Mouse (Mus musculus): ENCODE measurements around the gene Galnt14. TPM values are rescaled to one million over a fixed set of nuclear protein-coding genes. Genes with fewer than 3 reads are reported as not detected.

The Galnt14 gene
- total RNA-seq, 1 experiment from 2014 or later: not detected

DNA sequence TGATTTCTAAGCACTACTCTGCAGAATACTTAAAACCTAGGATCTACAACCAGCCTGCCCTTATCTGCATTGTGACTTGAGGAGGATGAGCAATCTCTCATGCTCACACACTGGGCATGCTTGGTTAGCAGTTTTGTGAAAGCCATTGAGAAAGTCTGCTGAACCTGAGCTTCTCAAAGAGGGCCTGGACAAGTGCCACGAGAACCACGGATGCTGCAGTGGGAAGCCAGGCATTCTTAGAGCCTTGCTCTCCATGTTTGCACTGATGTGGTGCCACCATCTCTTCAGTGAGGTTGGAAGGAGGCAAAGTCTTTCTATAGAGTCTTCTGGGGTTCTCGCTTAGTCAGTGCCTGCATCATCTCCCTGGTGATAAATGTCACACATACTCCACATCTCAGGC lies 194.7 kb downstream of the Galnt14 start:
- no peak for ATAC-seq (replicated peaks; ENCODE audit: low read depth, poor library complexity, severe bottlenecking)

DNA sequence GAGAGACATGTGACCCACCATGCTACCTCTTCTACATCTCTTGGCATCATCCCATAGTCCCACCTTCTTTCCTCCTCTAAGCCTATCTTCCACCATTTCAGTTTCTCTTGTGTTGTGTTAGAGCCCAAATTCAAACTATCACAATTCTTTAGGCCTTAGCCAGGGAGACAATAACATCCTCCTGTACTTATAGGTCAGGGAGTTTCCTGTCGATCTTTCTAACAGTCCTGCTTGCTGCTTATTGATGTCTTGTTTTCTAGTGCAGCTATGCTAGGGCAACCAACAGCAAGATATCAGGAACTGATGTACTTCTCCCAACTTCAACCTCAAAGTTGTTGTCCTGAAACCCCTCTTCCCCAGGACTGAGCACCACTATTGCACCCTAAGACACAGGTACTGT lies 195.4 kb downstream of the Galnt14 start:
- ATAC-seq (replicated peaks; ENCODE audit: low read depth, poor library complexity, severe bottlenecking): no peak

DNA sequence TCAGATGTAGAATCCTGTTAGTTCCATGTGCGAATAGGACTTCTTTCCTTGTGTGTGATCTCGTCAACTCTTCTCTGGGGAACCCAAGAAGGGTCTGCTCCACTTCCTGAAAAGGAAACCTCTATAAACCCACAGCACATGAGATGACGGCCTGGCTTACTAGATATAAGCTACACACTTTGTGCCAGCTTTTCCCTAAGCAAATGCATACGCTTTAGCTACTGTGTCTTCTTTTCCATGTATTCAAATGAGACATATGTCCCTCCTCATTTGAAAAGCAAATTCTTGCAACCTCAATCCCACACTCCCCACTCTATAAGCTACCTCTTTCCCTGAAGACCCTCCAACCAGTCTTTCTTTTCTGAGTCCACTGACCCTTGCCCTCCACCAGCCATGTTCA lies 196.0 kb downstream of the Galnt14 start:
- ATAC-seq (replicated peaks; ENCODE audit: low read depth, poor library complexity, severe bottlenecking): no peak

DNA sequence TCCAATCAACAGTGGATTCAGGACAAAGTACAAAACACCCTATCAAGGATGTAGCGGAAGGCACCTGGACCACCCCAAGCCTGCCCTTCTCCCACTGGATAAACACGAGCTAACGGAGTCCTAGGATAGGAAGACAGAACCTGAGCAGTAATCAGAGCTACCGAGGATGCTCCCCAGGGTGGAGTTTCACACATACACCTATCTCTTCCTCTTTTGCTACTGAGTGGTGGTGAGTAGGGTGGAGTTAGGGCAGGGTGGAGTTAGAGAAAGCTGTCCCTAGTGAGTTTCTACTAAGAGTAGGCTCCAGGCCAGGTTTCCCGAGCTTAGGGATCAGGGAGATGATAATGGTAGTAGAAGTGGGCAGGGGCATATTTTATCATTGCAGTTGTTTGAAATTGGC lies 197.4 kb downstream of the Galnt14 start:
- ATAC-seq (replicated peaks; ENCODE audit: low read depth, poor library complexity, severe bottlenecking): no peak

DNA sequence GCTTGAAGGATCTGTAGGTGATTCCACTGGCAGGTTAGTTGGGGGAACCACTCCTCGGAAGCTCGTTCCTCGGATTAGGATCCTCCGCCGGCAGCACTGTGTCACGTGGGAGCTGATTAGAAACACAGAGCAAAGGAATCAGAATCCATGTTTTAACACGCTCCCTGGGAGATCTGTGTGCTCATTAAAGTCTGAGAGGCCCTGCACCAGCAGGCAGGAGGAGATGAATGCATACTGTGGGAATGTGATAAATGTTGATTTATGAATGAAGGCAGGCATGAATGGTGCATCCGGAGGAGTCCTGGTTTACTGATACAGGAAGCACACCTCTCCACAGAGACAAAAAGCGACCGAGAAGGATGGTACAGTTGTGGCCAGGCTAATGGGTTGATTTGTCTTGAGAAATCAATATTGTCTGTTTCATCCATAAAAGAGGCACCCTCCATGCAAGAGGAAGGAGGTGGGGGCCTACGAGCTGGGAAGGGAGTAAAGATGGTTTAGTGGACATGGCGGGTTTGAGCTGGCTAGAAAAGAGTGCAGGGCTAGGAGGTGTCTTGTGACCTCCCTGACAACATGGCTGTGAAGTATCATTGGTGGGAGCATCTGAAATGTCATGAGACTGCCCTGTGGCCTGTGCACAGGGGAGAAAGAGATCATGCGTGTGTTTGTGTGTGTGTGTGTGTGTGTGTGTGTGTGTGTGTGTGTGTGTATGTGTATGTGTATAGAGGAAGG lies 202.3 kb downstream of the Galnt14 start:
- ATAC-seq (replicated peaks; ENCODE audit: low read depth, poor library complexity, severe bottlenecking): no peak

DNA sequence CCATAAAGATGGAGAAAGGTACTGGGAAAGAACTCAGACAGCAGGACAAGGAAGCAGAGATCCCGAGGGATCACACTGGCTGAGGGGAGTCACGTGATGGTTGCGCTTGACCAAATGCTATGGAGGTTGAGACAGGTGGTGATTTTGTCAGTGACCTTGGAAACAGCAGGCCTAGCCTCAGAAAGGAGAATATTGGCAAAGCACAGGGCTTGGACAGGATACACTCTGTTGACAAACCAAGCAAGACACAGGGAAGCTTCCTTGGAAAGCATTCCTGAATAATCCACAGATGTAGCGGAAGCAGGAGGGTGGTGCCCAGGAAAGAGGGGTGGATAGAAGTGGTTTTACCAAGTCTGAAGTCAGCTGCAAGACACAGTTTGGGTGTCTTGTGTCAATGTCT lies 206.1 kb downstream of the Galnt14 start:
- ATAC-seq (replicated peaks; ENCODE audit: low read depth, poor library complexity, severe bottlenecking): no peak

DNA sequence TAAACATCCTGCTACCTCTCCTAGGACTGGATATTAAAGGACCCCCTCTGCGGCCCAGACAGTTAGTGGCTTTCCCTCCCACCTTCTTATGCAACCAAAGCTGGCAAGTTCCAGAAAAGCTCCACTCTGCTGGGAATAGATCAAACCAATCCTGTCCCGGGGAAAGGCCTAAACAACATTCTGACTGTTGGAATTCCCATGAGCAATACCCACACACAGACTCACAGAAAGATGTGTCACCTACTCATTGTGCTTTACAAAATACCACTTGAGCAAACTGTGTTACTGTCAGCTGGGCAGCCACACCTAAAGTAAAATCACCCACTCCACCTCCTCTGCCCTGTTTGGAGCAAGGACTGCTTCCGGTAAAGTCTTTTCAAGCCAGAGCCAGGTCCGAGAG lies 207.6 kb downstream of the Galnt14 start:
- ATAC-seq (replicated peaks; ENCODE audit: low read depth, poor library complexity, severe bottlenecking): no peak

DNA sequence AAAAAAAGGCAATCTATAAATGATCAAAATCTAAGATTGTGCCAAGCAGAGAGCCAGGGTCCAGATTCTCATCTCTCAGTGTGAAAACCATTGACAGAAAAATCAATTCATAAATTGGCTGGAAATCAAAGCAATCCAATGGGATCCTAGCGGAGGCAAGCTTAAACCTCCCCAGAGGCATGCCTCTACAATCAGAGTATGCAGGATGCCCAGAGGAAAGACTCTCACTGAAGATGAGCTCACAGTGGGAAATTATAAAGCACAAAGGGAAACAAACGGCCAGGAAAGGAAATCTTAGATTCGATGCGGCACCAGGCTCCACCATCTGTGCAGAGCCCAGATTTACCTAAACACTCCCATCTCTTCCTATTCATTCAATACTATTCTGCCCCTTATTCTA lies 220.7 kb downstream of the Galnt14 start:
- no peak for ATAC-seq (replicated peaks; ENCODE audit: low read depth, poor library complexity, severe bottlenecking)

DNA sequence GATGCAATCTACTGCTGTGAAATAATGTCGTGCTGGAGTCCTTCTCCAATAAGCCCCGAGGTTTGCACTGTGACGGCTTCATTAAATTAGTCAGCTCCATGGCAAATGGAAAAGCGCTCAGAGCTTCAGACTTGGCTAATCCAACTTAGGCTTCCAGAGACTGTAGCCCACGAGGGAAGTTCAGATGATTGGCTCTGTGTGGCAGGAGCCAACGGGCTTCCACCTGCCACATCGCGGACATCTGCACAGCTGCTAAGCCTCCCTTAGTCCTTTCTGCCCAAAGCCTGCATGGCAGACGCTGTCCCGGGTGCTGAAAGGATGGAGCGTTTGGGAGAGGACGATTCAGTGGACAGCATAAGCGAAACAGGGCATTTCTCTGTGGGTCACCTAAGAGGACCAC lies 222.5 kb downstream of the Galnt14 start:
- ATAC-seq (replicated peaks; ENCODE audit: low read depth, poor library complexity, severe bottlenecking): peak; percentile 56

DNA sequence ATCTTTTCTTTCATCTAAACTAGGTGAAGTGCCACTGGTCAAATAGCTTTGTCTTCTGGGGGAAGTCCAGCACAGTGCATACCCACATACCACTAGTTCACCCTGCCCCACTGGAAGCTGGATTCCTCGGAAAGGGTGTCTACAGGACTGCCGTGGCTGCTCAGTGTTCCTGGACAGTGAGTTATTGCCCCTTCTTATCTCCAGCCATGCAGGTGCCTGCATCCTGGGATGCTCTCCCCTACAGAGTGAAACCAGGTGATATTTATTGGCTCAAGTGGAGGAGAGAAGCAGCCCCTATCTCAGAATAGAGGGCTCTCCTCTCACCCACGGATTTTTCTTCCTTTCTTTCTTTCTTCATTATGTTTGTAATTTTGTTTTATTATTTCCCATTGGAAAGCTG lies 222.9 kb downstream of the Galnt14 start:
- ATAC-seq (replicated peaks; ENCODE audit: low read depth, poor library complexity, severe bottlenecking): no peak

DNA sequence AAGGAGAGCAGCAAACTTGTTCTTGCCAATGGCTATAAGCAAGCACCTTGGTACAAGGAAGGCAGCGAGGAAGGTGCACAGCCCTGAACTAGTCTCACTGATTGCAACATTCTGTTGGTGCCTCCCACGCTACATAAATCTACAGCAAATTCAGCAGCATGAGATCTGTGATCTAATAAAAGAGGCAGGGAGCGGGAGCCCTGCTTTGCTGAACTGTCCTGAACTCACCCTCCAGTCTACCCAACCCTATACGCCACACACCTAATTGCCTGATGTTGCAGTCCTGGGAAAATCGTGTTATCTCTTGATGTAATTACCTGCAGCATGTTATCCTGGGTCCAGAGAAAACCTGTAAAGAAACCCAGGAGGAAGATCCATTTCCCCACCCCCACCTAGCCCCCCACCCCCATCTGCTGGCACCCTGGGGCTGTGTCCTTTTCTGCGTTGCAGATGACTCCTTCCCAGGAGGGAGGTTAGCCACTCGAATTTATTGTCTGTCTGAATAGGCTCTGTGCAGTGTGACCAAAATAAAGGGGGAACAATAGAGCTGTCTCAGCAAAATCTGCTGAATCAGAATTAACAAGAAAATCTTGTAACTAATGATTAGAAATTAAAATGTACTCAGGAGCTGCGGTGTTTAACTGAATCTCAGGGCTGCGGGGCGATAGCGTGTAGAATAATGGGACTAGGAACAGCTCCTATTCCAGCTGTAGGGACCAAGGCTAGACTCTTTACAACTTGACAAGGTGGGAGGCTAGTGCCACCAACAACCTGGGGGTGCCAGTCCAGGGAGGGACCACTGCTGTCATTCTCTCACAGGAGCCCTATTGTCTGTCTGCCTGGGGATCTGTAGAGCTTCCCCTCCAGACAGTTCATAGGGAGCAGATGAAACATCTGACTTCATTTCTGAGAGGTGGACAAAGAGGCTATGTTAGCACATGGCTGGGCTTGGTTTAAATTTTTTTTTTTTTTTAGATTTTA lies 232.9 kb downstream of the Galnt14 start:
- no peak for ATAC-seq (replicated peaks; ENCODE audit: low read depth, poor library complexity, severe bottlenecking)

DNA sequence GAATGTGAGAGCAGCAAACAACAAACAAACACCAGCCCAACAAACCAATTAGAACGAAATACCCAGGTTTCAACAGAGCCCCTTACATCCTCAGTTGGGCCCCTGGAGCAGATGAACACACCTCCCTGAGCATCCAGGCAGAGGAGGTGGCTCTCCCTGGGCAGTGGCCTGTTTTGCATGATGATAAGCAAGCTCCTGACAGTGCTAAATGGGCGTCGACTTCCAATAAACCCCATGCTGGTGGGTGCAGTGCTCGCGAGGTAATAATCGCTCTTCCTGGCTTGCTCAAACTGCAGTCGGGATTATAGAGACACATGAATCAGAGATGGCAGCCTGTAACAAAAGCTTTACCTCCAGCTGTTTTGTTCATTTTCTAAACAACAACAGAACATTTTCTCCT lies 235.9 kb downstream of the Galnt14 start:
- ATAC-seq (replicated peaks; ENCODE audit: low read depth, poor library complexity, severe bottlenecking): no peak

DNA sequence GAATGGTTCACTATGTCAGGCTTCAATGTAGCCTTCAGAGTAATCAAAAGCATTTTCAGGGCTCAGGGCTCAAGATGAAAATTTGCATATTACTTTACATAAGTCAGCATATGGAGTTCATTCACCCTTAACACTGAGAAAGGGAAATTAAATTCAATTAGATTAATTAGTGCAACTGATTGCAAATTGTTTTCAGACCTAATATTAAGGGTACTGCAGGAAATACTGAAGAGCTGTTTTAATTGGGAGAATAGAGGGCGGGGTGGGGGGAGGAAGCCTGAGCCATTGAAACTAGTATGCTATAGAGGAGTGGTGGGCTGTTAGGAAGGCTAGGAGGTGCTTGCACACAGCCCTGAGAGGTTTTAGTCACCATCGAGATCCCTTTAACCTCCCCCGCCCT lies 237.2 kb downstream of the Galnt14 start:
- ATAC-seq (replicated peaks; ENCODE audit: low read depth, poor library complexity, severe bottlenecking): no peak

DNA sequence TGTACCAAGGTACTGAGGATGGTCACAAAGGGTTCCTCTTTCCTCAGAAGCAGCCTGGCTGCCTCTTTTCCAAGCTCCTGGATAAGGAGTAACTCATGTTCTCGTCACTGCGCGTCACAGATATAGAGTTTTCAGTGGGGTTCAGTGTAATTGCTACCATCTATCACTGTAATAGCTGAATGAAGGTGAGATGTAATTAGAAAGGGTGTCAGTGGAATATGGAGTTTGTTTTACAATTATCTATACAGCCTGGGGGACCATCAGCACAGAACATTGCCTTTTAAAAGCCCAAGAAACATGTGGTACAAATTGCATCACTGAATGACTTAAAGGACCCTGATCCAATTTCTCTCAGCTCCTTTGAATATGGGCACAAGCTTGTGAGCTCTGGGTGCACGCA lies 249.4 kb downstream of the Galnt14 start:
- no peak for ATAC-seq (replicated peaks; ENCODE audit: low read depth, poor library complexity, severe bottlenecking)

DNA sequence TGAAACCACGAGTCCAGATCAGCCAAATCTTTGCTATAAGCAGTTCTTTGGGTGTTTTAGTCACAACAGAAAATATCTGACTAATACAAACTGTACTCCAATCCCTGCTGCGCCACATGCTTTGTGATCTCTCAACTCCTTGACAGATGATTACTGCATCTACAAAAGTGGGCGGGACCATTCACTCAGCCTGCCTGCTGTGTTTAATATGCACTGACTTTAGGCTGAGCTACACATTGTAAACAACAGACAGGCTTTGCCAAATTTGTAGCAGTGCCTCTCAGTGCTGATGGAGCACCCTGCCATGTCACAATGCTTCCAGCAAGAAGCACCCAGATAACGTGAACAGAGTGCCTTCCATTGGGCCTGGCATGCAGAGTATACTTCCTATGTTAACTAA lies 251.5 kb downstream of the Galnt14 start:
- ATAC-seq (replicated peaks; ENCODE audit: low read depth, poor library complexity, severe bottlenecking): no peak

DNA sequence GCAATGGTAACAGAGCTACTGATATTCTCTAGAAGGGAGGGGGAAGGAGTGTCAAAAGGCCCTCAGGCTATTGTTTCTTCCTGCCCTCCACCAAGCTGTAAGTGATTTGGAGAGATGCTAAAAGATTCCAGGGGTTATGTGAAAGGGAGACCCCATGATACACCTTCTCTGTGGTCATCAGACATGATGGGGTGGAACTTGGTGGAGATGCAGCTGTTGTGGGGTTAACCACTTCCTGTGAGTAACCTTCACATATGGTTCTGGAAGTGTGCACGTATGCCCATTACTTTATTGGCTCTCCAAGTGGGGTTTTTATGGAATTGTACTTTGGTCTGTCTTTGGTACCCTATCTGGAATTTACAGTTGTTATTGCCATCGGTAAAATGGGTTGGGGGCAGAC lies 253.7 kb downstream of the Galnt14 start:
- no peak for ATAC-seq (replicated peaks; ENCODE audit: low read depth, poor library complexity, severe bottlenecking)

DNA sequence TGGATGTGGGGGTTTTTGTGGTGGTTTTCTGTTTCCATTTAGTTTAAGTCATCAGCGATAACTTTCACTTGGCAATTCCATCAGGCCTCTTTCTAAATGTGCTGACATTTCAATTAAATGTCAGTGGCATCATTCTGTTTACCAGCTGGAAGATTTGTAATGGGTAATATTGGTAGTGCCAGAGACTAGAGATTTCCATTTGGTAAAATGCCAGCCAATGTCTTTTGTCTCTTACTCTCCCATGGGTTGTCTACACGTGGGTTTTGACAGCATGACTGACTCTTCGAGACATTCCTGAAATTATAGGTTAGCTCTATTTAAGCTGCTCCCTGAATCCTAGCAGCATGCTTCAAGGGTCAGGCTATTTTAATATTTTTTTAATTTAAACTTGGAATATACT lies 256.6 kb downstream of the Galnt14 start:
- no peak for ATAC-seq (replicated peaks; ENCODE audit: low read depth, poor library complexity, severe bottlenecking)

DNA sequence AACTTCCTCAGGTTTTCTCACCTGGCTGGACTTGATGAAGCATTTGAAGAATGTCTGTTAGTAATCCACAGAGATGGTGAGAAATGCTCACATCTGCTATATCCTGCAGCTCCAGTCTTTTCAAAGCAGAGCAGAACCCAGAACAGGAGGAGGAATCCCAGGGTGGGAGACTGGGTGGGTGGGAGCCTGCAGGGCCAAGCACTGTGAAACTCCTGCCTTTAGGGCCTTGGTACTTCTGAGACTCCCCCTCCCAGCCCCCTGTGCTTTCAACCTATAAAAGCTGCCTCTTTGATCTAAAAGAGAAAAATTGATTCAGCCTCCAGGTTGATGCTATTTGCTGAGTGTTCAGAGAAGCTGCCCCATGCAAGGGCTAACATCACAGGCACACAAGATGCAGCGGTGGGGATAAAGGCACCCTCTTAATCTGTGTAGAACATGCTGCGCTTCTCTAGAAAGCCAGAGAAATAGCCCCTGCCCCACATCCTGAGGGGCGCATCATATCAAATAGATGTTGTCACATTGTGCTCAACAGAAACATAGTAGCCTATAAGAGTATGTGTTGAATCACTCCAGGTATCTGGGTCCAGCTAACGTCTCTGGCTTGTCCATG lies 258.0 kb downstream of the Galnt14 start:
- ATAC-seq (replicated peaks; ENCODE audit: low read depth, poor library complexity, severe bottlenecking): no peak

DNA sequence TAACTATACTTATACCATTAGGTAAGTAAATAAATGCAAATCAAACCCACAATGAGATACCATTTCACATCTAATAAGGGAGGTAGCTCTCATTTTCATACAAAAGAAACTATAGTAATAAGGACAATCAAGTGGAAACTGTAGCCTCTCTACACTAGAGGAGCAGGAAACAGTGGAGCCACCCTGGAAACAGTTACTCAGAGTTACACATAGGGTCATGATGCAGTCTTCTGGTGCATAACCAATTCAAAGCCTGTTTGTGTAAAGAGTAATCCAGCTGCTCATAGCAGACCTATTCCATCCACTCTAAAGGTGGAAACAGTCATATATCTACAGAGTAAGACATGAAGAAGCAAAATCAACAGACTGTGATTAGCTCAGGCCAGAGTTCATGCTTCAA lies 261.1 kb downstream of the Galnt14 start:
- no peak for ATAC-seq (replicated peaks; ENCODE audit: low read depth, poor library complexity, severe bottlenecking)

Measured in common myeloid progenitor, adult 5-6 weeks (primary cell).